Mouse (Mus musculus): ENCODE data around the gene Gmppa.

Gene Gmppa

GRCm38 (mm10) chr1:75490785-75491551 is 55.2 kb downstream of the Gmppa start:
- DNase-seq, result peak; percentile 7

GRCm38 (mm10) chr1:75492579-75493170 is 56.9 kb downstream of the Gmppa start:
- DNase-seq, result peak; percentile 4

All from kidney, postnatal 10 days (tissue).